Mouse (Mus musculus): ENCODE measurements around the gene Ten1.

Gene Ten1

GRCm38 (mm10) chr11:116198639-116199531 is at the start of gene Ten1, which contains the start of gene Acox1:
Ten1 (plus strand) TSS chr11:116198855.
Acox1 (minus strand) TSS chr11:116199045.
- DNase-seq (ENCODE audit: low spot score in 2 of 2), result peak; percentile 88 to 89

GRCm38 (mm10) chr11:116149341-116149740 is 49.3 kb upstream of the Ten1 start:
- DNase-seq (ENCODE audit: low spot score in 2 of 2), result no peak

- DNase-seq (ENCODE audit: low spot score in 2 of 2), result peak in 1 of 2 experiments; percentile 15
Observed at GRCm38 (mm10) chr11:116150960-116151359, 47.7 kb upstream of the Ten1 start.

- no peak for DNase-seq (ENCODE audit: low spot score in 2 of 2)
Observed at GRCm38 (mm10) chr11:116161312-116161711, 37.3 kb upstream of the Ten1 start.

- DNase-seq (ENCODE audit: low spot score in 2 of 2), result no peak
Observed at GRCm38 (mm10) chr11:116162146-116162545, 36.5 kb upstream of the Ten1 start.

- DNase-seq (ENCODE audit: low spot score in 2 of 2), result no peak
Observed at GRCm38 (mm10) chr11:116163002-116163401, 35.7 kb upstream of the Ten1 start.

GRCm38 (mm10) chr11:116167232-116167631 is 31.4 kb upstream of the Ten1 start:
- no peak for DNase-seq (ENCODE audit: low spot score in 2 of 2)

- DNase-seq (ENCODE audit: low spot score in 2 of 2), result peak; percentile 82 to 89
Observed at GRCm38 (mm10) chr11:116167884-116168439, 30.7 kb upstream of the Ten1 start, which contains the start of gene Fbf1. Fbf1 (minus strand) TSS chr11:116168166.

- DNase-seq (ENCODE audit: low spot score in 2 of 2), result no peak
Observed at GRCm38 (mm10) chr11:116169214-116169613, 29.4 kb upstream of the Ten1 start.

GRCm38 (mm10) chr11:116170003-116170800 is 28.5 kb upstream of the Ten1 start:
- DNase-seq (ENCODE audit: low spot score in 2 of 2), result no peak

- no peak for DNase-seq (ENCODE audit: low spot score in 2 of 2)
Observed at GRCm38 (mm10) chr11:116171959-116172358, 26.7 kb upstream of the Ten1 start.

GRCm38 (mm10) chr11:116174775-116175448 is 23.7 kb upstream of the Ten1 start:
- no peak for DNase-seq (ENCODE audit: low spot score in 2 of 2)

GRCm38 (mm10) chr11:116176010-116176409 is 22.6 kb upstream of the Ten1 start:
- DNase-seq (ENCODE audit: low spot score in 2 of 2), result no peak

- DNase-seq (ENCODE audit: low spot score in 2 of 2), result no peak
Observed at GRCm38 (mm10) chr11:116178411-116179121, 20.1 kb upstream of the Ten1 start.

GRCm38 (mm10) chr11:116185836-116186235 is 12.8 kb upstream of the Ten1 start:
- DNase-seq (ENCODE audit: low spot score in 2 of 2), result no peak

- no peak for DNase-seq (ENCODE audit: low spot score in 2 of 2)
Observed at GRCm38 (mm10) chr11:116186360-116186759, 12.3 kb upstream of the Ten1 start.

- no peak for DNase-seq (ENCODE audit: low spot score in 2 of 2)
Observed at GRCm38 (mm10) chr11:116187226-116187930, 11.3 kb upstream of the Ten1 start.

- no peak for DNase-seq (ENCODE audit: low spot score in 2 of 2)
Observed at GRCm38 (mm10) chr11:116194619-116195018, 4.0 kb upstream of the Ten1 start.

- DNase-seq (ENCODE audit: low spot score in 2 of 2), result no peak
Observed at GRCm38 (mm10) chr11:116195252-116195651, 3.4 kb upstream of the Ten1 start.

GRCm38 (mm10) chr11:116196336-116196735 is 2.3 kb upstream of the Ten1 start:
- no peak for DNase-seq (ENCODE audit: low spot score in 2 of 2)
